Mouse (Mus musculus) T-helper 1 cell (primary cell): ENCODE results near the gene Keap1.
"Not testable (repeated sequence)": the region's sequence is repeated elsewhere in the genome, so short reads cannot be mapped to it uniquely, and the experiment has no call there.

ENCODE experiments used
- in situ Hi-C: fragments of 300-600 bp; cut with MboI, MseI; formaldehyde crosslinking; loops from one replicate; pipeline ENCODE4 v1.15.1; 2025; ENCODE audit warnings: high pct_unique_total_duplicates

Gene Keap1

DNA sequence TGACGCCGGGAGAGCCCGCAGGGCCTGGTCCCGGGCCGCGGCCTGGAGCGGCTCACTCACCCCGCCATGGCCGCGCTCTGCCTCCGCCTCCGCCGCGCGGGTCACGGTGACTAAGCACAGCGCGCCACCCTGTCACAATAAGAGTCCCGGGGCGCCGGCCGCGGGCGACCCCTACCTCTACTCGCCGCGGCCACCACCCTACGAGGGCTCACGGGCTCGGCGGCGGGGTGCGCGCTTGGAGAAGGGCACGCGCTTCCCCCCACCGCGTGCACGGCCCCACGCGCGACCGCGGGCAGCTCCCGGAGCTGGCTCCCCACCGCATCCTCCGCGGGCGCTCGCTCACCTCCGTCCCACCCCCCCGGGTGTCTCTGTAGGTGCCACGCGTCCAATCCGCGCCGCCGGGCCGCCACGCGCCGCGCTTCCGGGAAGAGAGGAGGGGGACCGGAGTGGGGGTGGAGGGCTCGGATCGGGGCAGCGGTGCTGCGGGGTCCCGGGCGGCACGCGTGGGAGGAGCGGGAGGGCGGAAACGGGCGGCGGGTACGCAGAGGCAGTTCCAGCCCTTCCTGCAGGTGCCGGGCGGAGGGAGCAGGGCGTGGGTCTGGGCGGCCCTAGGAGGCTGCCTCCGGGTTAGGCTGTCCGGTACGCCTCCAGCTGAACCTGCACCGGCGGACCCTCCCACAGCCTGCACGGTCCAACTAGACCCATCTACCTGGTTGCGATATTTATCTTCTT lies at the start of gene Keap1:
Gene Keap1, minus strand, starts transcription at position 629 of the 732 bp plus-strand sequence.
- in situ Hi-C loops: no loop called here

DNA sequence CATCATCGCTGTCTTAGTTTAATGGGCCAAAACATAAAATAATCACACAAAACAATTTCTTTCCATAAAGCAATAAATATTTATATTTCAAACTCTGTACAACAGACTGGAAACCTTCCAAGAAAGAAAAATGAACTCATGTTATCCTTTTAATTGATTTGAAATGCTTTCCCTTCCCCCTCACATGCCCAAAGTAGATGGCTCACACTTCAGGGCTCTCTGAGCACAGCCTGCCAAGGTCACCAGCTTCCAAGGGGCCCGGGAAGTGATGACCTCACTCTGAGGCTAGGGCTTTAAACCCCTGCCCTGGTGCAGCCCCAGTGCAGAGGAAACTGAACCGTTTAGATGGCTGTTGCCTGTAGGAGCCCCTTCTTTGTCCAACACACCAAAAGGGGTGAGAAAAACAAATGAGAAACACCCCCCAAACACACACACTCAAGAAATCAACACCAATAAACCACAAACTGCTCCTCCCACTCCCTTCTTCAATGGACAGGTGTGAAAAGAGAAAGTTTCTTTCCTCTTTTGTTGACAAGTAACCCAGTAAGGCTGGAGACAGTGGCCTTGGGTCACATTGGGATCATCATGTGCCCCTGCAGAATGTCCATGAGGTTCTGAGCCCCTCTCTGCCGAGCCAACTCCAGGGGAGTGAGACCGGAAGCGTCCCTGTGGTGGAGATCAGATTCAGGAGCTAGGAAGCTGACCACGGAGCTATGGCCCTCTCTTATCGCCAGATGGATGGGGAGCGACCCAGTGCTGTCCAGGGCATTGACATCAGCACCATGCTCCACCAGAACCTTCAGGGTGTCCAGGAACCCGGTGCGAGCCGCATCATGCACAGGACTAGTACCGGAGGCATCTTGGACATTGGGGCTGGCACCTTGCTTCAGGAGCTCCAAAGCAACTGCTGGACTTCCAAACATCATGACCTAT lies 49.5 kb upstream of the Keap1 start:
- in situ Hi-C loops: no loop called here

DNA sequence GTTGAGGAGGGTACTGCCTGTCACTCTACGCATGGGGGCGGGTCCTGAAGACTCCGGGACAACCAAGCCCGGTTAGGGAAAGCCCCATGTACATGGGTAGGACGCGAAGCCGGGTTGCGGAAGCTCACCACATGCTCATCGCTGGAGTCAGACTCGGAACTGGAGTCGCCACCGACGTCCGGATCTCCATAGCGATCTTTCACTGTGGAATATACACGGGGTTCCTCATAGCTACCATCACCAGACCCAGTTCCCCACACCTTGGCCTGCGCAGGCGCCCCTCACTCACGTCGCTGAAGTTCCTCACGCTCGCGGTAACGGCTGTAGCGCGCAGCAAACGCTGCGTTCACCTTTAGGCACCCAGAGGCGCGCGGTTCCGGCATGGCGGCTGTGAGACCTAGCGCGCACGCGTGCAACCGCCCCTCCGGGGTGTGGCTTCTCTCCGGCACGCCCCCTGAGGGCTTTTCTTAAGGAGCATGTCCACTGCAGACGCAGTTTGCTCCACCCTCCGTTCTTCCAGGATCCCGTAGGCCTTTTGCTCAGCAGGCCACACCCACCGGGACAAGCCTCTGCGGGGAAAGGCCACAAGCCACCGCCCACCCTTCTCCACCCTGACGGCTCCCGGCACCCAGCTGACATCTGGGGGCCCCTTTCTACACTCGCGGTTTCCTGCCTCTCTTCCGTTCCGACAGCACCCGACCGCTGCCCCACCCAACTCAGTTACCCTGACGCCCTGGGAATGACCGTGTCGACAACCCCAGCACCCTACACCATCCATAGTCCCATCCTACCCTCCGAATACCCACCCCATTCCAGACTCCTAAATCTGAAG lies 48.6 kb upstream of the Keap1 start, which contains the start of gene Kri1:
Gene Kri1, minus strand, starts transcription at position 399 of the 832 bp plus-strand sequence.
- in situ Hi-C loops: no loop called here

DNA sequence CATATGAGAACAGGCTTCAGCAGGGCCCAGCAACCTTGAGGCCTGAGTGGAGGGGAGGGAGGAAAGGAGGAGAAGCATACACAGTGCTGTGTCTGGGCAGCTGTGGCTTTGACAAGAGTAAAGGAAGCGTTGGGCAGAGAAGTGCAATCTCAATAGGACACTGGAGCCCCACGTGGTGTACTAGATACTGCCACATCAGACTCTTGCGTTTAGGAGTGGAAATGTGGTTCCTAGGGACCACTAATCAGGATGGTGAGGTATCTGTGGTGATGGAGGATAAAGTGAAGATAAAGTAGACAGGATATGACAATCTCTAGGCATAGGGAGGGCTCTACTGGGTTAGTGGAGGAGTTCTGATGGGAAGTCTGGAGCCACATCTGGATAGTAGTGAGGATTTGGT lies 47.6 kb upstream of the Keap1 start:
- in situ Hi-C loops: no loop called here

DNA sequence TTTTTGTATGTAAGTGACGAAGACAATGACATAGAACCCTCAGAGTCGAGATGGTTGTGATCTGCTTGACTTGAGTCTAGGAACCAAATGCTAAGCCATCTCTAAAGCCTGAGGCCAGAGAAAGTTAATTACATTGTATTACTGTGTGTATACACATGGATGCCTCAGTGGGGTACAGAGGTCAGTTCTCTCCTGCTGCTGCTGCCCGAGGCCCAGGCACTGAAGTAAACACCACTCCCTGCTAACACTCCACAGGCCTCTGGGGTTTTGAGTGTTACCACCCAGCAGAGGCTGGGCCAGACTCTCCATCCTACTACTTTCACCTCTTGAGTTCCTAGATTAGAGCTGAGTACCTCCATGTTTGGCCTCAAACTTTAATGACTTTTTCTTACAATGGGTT lies 44.8 kb upstream of the Keap1 start:
- in situ Hi-C loops: no loop called here

DNA sequence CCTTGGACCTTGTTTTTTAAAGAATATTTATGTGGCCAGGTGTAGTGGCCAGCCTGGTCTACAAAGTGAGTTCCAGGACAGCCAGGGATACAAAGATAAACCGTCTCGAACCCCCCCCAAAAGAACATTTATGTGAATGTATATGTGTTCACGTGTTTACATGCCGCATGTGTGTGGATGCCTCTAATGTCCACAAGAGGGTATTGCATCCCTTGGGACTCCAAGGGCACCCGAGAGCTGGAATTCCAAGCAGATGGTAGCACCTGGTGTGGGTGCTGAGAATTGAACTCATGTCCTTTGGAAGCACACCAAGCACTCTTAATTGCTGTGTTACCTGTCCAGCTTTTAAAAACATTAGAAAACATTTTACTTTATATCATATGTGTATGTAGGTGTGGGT lies 44.4 kb upstream of the Keap1 start:
- in situ Hi-C loops: no loop called here

DNA sequence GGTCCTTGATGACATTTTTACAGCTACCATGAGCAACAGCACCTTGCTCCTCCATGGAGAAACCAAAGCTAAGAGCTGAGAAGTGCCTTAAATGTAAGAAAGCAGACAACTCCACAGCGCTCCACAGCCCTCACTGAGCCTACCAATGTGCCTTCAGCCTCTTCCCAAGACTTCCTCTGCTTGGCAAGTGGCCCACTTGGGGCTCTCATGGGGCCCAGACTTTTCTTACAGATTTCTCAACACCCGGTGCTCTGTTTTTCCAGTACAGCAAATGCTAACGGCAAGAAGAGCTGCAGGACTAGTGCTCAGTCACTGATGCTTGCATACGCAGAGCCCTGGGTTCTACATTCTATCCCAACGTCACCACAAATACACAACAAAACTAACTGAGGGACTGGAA lies 38.6 kb upstream of the Keap1 start:
- in situ Hi-C loops: no loop called here

DNA sequence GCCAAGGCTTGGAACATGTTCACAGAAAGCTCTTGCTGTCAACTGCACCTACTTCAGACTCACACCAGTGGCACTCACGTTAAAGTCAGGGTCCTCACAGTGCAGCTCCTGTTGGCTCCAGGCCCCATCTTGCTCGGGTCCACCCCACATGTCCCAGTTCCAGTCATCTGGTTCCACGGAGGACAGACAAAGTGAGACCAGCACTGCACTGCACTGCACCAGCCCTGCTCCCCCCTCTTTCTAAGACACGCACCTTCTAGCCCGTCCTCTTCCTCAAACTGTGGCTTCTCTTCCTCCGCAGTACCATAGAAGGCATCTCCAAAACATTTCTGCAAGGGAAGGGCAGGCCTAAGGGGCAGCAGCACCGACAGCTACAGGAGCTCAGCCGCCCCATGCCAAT lies 37.1 kb upstream of the Keap1 start:
- in situ Hi-C loops: no loop called here

DNA sequence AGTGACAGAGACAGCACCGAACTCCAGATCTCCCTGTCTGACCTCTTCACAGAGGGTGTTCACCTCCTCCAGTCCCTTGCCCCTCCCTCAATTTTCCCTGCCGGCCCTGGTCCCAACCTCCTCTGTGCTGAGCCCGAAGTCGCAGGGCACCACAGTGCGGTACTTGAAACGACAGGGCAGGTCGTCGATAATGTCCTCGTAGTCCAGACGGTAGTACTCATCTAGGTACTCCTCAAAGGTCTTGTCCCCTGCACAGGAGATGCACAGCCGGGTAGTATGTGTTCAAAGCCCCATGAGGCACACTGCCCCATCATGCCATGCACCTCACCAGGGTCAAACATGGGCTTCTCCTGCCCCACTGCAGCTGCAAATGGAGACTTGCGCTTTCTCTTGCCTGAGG lies 36.6 kb upstream of the Keap1 start:
- in situ Hi-C loops: no loop called here

DNA sequence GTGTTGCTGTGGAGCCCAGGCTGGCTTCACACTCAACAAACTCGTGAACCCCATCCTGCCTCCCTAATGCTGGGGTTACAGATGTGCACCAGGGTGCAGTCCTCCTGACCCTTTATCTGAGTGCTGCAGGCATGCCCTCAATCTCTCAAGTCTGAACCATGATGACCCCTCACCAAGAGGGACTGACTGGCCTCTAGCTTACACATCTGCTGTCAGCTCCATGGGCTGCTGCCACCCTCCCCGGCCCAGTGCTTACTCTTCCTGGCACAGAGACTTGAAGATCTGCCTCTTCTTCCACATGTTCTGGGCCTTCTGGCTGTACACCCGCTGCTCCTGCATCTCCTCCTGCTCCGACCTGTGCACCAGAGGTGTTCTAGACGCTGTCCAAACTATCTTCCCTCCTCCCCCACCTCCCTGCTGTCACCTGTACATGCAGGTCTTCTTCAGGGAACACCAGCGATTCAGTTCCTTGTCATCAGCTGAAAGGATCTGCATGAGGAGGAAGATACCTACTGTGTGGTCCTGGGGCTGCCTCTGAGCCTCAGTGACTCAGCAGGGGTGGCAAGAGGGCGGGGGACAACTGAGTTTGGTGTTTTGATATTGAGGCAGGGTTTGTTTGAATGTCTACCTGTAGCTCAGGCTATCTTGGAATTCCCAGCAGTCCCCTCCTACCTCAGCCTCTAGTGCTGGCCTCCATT lies 36.0 kb upstream of the Keap1 start:
- in situ Hi-C loops: no loop called here

DNA sequence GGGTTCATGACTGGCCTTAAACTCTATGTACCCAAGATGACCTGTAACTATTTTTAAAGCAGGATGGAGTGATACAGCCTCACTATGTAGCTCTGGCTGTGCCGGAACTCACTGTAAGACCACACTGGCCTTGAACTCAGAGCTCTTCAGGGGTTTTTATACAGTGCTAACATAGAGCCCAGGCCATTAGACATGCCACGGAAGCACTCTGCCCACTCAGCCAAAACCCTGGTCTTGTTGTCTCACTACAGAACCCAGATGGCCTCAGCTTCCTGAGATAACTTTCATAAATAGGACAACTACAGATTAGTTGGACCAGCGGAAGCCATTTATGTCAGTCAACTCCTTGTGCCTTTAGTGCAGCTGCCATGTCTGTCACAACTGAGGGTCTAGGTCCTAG lies 35.2 kb upstream of the Keap1 start:
- in situ Hi-C loops: no loop called here

DNA sequence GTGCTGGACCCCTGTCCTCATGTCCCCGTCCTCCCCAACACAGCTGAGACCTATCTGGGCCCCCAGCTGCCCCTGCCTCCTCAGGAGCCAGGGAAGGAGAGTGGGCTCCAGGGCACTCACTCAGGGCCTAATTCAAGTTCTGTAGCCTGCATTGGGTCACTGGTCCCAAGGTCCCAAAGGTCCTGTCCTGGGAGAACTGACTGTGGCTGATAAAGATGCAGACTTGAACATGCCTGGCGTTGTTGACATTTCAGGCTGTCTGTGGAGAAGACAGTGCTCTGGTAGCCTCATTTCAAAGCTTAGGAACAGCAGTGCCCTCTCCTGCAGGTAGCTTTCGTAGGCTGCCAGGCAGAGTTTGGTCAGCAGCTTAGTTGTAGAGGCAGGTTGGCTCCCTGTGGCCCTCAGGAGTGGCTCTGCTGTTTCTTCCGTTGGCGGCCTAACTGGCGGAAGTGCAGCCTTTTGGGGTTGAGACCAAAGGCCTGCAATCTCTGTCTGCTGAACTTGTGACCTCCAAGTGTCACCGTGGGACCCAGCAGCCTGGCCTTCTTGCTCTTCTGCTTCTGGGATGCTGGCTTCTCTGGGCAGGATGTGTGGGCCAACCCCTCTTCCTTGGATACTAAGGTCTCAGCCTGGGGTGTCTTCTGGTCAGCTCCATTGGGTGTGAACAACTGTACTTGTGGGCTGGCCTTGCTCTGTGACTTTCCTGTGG lies 34.5 kb upstream of the Keap1 start:
- in situ Hi-C loops: no loop called here

DNA sequence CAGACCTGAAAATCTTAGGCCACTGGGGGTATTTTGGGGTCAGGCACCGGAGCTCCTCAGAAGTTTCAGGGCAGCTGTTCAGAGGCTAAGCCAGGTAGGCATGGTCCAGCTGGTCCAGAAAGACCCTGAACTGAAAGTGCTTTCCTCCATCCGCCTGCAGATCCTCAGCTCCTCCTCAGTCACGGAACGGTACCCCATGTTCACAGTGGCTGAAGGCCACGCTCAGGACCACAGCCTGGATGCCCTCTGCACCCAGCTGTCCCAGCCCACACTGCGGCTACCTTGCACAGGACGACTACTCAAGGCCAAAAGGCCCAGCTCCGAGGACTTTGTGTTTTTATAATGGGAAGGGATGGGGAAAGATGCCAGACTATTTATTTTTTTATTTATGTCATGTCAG lies 33.9 kb upstream of the Keap1 start:
- in situ Hi-C loops: no loop called here

DNA sequence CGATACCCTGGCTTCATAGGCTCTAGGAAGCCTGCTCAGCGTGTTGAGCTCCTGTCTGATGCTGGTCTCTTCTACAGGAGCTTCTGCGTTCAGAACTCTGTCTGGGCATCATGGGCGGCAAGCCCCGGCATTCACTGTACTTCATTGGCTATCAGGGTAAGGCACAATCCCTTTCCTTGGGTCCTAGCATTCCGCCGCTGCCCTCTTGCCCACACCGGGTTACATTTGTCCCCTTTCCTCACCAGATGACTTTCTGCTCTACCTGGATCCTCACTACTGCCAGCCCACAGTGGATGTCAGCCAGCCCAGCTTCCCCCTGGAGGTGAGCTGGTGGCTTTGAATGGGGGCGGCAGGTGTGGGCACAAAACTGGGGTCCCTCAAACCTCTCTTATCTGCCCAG lies 33.2 kb upstream of the Keap1 start:
- in situ Hi-C loops: no loop called here

DNA sequence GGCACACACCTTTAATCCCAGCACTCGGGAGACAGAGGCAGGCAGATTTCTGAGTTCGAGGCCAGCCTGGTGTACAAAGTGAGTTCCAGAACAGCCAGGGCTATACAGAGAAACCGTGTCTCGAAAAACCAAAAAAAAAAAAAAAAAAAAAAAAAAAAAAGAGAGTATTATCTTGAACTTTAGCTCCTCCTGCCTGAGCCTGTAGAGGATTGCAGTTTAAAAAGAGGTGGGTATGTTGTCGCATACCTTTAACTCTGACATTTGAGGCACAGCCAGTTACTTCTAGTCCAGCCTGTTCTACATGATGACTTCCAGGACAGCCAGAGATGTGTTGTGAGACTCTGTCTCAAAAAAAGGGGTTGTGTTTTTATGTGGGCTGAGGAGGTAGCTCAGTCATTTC lies 30.4 kb upstream of the Keap1 start:
- in situ Hi-C loops: not testable (repeated sequence)

DNA sequence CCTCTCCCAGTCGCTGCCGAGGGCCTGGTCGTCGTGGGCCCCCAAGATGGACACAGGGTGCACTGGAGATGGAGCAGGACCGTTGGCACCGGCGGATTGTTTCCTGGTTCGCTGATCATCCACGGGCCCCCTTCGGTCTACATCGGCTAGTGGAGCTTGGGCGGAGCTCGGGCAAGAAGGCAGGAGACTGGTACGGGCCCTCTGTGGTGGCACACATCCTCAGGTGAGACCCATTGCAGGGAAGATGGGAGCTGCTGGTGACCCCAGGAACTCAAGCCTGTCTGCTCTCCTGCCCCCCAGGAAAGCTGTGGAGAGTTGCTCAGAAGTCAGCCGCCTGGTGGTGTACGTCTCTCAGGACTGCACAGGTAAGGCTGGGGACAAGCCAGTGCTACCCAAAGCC lies 29.1 kb upstream of the Keap1 start:
- in situ Hi-C loops: no loop called here

DNA sequence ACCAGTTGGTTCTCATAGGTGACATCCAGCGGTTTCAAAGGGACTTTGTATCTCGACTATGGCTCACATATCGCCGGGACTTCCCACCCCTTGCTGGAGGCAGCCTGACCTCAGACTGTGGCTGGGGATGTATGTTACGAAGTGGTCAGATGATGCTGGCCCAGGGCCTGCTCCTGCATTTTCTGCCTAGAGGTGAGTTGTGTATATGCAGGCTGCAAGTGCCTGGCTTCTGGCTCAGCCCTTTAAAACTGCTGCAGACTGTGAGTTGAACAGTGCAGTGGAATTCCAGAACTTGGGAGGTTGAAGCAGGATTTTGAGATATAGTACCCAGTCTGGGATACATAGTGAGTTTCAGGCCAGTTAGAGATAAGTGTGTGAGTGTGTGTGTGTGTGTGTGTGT lies 27.7 kb upstream of the Keap1 start:
- in situ Hi-C loops: no loop called here

DNA sequence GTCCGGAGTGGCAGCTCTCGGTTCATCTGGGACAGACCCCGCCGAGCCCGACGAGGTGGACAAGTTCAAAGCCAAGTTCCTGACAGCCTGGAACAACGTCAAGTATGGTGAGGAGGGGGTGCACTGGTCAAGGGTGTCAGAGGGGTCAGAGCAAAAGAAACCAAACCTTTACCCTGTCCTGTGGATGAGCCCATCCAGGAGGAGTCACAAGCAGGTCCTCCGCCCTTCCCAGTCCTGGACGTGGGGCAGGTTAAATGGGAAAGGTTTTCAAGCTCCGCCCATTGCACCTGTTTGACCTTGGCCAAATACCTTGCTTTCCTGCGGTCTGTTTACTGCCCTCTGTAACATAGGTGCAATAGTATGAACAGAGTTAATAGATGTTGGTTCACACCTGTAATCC lies 26.4 kb upstream of the Keap1 start:
- in situ Hi-C loops: no loop called here

DNA sequence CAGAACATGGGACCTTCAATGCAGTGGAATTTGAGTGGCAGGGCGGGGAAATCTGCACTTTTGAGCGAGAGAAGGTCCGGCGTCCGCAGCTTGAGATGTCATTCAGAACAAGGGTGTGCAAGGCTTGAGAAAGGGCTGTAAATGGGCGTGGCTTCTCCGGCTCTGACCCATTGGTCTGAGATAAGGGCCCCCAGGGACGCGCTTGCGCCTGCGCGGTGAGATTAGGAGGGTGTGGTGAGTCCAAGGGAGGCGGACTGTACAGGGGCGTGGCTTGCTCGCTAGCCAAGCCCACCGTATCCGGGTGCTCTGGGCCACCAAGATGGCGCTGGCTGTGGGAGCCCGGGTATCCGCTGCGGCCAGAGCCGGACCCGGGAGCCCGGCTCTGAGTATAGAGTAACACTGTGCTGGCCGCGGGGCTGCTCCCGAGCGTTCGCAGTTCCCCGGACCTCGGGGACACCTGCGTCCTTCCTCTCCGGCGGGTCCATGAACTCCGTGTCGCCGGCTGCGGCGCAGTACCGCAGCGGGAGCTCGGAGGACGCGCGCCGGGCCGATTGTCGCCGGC lies 25.9 kb upstream of the Keap1 start, which contains the start of gene Atg4d:
Gene Atg4d, plus strand, starts transcription at position 294 of the 562 bp plus-strand sequence.
- in situ Hi-C loops: no loop called here

DNA sequence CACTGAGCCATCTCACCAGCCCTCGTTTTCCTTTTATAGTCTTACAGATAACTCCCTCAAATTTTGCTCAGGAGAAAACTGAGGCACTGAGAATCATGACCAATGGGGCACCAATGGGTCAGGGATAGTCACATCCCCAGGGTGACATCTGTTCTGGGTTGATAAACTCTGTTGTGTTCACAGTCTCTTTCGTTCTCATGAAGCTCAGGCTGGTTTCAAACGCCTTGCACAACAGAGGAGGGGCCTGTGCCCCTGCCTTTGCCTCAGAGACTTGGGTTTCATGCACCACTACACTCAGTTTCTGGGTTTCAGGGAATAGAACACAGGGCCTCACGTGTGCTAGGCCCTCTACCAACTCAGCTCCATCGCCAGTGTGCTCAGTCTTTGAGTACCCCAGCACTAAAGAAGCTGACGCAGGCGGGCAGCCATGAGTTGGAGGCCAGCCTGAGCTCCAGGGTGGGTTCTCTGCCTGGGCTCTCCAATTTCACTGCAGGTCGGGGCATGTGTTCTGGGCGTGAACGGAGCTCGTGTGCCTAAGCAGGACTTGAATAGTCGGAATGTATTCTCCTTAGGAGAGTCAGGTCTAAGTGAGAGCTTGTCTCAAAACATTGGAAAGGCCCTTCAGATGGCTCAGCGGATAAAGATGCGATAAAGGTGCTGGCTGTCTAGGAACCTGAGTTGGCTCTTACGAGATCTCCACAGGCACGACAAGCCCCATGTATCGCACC lies 25.3 kb upstream of the Keap1 start:
- in situ Hi-C loops: no loop called here
